Mouse (Mus musculus) forebrain, postnatal 0 days (tissue): ENCODE results near the gene Vhl. TPM values are rescaled to one million over a fixed set of nuclear protein-coding genes. Genes with fewer than 3 reads are reported as not detected.

Experiments
- ATAC-seq: fragments of 200-750 bp; cut with Nextera tagmentation; 2 replicates; pipeline ENCODE4 v1.8.0; 2017; ENCODE audit warnings: mild to moderate bottlenecking, moderate library complexity
- DNase-seq: peaks from one replicate; pipeline ENCODE4 v3.0.0-alpha.2; 2015
- H3K27ac ChIP-seq: fragments of 300-500 bp; sonication (generic); 2 replicates; pipeline ENCODE4 v1.5.1; 2014; ENCODE audit warnings: low read depth, mild to moderate bottlenecking, antibody characterized with exemption, low read length, moderate library complexity, mixed read lengths
- H3K27me3 ChIP-seq: fragments of 300-500 bp; sonication (generic); 2 replicates; pipeline ENCODE4 v1.6.1; 2014; ENCODE audit warnings: mild to moderate bottlenecking, low read length, mixed read lengths; ENCODE audit not compliant: insufficient read depth
- H3K36me3 ChIP-seq: fragments of 300-500 bp; sonication (generic); 2 replicates; pipeline ENCODE4 v1.6.1; 2014; ENCODE audit warnings: mild to moderate bottlenecking, moderate library complexity; ENCODE audit not compliant: insufficient read depth
- H3K4me1 ChIP-seq: fragments of 300-500 bp; sonication (generic); 2 replicates; pipeline ENCODE4 v1.6.1; 2014; ENCODE audit warnings: antibody characterized with exemption; ENCODE audit not compliant: insufficient read depth
- H3K4me2 ChIP-seq: fragments of 300-500 bp; sonication (generic); 2 replicates; pipeline ENCODE4 v1.6.1; 2014; ENCODE audit warnings: low read depth, mild to moderate bottlenecking, moderate library complexity
- H3K4me3 ChIP-seq: fragments of 300-500 bp; sonication (generic); 2 replicates; pipeline ENCODE4 v1.5.1; 2014; ENCODE audit warnings: low read depth, low read length, mixed read lengths
- H3K9ac ChIP-seq: fragments of 300-500 bp; sonication (generic); 2 replicates; pipeline ENCODE4 v1.6.1; 2014; ENCODE audit warnings: mild to moderate bottlenecking
- H3K9me3 ChIP-seq: fragments of 300-500 bp; sonication (generic); 2 replicates; pipeline ENCODE4 v1.6.1; 2016; ENCODE audit warnings: low read length
- CTCF ChIP-seq: sonication (generic); IDR thresholded peaks from 2 replicates; pipeline ENCODE4 v1.5.1; 2016; ENCODE audit warnings: antibody characterized with exemption, control low read depth, low read depth
- WGBS: fragments of 180-500 bp; shearing (Covaris S2); extraction: QIAGEN DNeasy Blood & Tissue Kit; methylation state at CpG from one replicate; pipeline ENCODE4 v1.1.7; 2014; 5-methylcytosine and 5-hydroxymethylcytosine counted together
- polyA plus RNA-seq: library from polyadenylated mRNA; unstranded; fragments of >200 nt; fragmentation: Nextera tagmentation; extraction: Ambion mirVana; gene quantifications from 2 replicates; pipeline ENCODE4 v1.2.1, GENCODE M21; 2015
- total RNA-seq: library from RNA; depleted of rRNA; stranded (reverse); fragments of >200 nt; gene quantifications from 2 replicates; pipeline ENCODE4 v1.2.3, GENCODE M21; 2014

Gene Vhl
- total and polyA plus RNA-seq, 2 experiments from 2014 or later: 71.6 to 94.1 TPM

- Histone ChIP-seq H3K4me1 (no peaks in the 10 kb centered on the region), H3K36me3 (no peaks in the 10 kb centered on the region), H3K9ac (no peak overlapping the region), H3K9me3 (no peaks in the 10 kb centered on the region), H3K4me3 (no peak overlapping the region), H3K4me2 (no peak overlapping the region), H3K27ac (no peak overlapping the region), H3K27me3 (no peaks in the 10 kb centered on the region)
- ATAC-seq (no peak), DNase-seq (no peak)
- 86% methylated on average over 16 of the region's 16 CpGs for WGBS
- TF ChIP-seq CTCF: no peak
Observed at GRCm38 (mm10) chr6:113654753-113655397, 31.1 kb downstream of the Vhl start.

GRCm38 (mm10) chr6:113655475-113655874 lies 31.7 kb downstream of the Vhl start:
- WGBS: 87% methylated on average over 3 of the region's 3 CpGs
- Histone ChIP-seq H3K27me3 (no peaks in the 10 kb centered on the region), H3K9ac (no peak overlapping the region), H3K9me3 (no peaks in the 10 kb centered on the region), H3K27ac (no peak overlapping the region), H3K4me1 (no peaks in the 10 kb centered on the region), H3K4me3 (no peak overlapping the region), H3K36me3 (no peaks in the 10 kb centered on the region), H3K4me2 (no peak overlapping the region)
- ATAC-seq: no peak
- TF ChIP-seq CTCF: no peak
- DNase-seq: no peak

- no peak for TF ChIP-seq CTCF
- no peak for DNase-seq
- Histone ChIP-seq H3K36me3 (no peaks in the 10 kb centered on the region), H3K9ac (no peak overlapping the region), H3K4me1 (no peaks in the 10 kb centered on the region), H3K4me3 (no peak overlapping the region), H3K9me3 (no peaks in the 10 kb centered on the region), H3K27me3 (no peaks in the 10 kb centered on the region), H3K4me2 (no peak overlapping the region), H3K27ac (no peak overlapping the region)
- ATAC-seq: no peak
- 83% methylated on average over 6 of the region's 6 CpGs for WGBS
Observed at GRCm38 (mm10) chr6:113656847-113657246, 33.1 kb downstream of the Vhl start.

GRCm38 (mm10) chr6:113658226-113658625 lies 34.5 kb downstream of the Vhl start:
- Histone ChIP-seq H3K4me1 (no peaks in the 10 kb centered on the region), H3K9me3 (no peaks in the 10 kb centered on the region), H3K9ac (no peak overlapping the region), H3K27me3 (no peaks in the 10 kb centered on the region), H3K27ac (no peak overlapping the region), H3K4me3 (no peak overlapping the region), H3K36me3 (no peaks in the 10 kb centered on the region), H3K4me2 (no peak overlapping the region)
- 61% methylated on average over 3 of the region's 3 CpGs for WGBS
- DNase-seq (no peak), ATAC-seq (no peak)
- no peak for TF ChIP-seq CTCF

GRCm38 (mm10) chr6:113659648-113660491 lies 36.1 kb downstream of the Vhl start:
- Histone ChIP-seq H3K4me1 (no peaks in the 10 kb centered on the region), H3K9ac (no peak overlapping the region), H3K27ac (no peak overlapping the region), H3K4me2 (no peak overlapping the region), H3K4me3 (no peak overlapping the region), H3K27me3 (no peaks in the 10 kb centered on the region), H3K36me3 (no peaks in the 10 kb centered on the region), H3K9me3 (no peaks in the 10 kb centered on the region)
- no peak for TF ChIP-seq CTCF
- DNase-seq (no peak), ATAC-seq (peak; percentile 36)
- 69% methylated on average over 8 of the region's 8 CpGs for WGBS

- no peaks in the 10 kb centered on the region for H3K9me3 ChIP-seq
- H3K9ac ChIP-seq: no peak overlapping the region
- DNase-seq (no peak), ATAC-seq (no peak)
- no peaks in the 10 kb centered on the region for H3K27me3 ChIP-seq
- H3K4me1 ChIP-seq: no peaks in the 10 kb centered on the region
- H3K4me3 ChIP-seq: no peak overlapping the region
- H3K36me3 ChIP-seq: no peaks in the 10 kb centered on the region
- H3K27ac ChIP-seq: no peak overlapping the region
- WGBS: 69% methylated on average over 14 of the region's 14 CpGs
- no peak for TF ChIP-seq CTCF
- H3K4me2 ChIP-seq: no peak overlapping the region
Observed at GRCm38 (mm10) chr6:113660492-113661352, 37.0 kb downstream of the Vhl start.
